Mouse (Mus musculus) myocyte (in vitro differentiated cells): ENCODE data around the gene Fes. TPM values are rescaled to one million over a fixed set of nuclear protein-coding genes. Genes with fewer than 3 reads are reported as not detected.

Experiments used
- H3K27me3 ChIP-seq: one replicate; pipeline ENCODE4 v1.6.1; 2011; ENCODE audit not compliant: control insufficient read depth, insufficient read depth, insufficient read length
- H3K36me3 ChIP-seq: one replicate; pipeline ENCODE4 v1.6.1; 2011; ENCODE audit not compliant: control insufficient read depth, insufficient read depth
- H3K4me2 ChIP-seq: one replicate; pipeline ENCODE4 v1.6.1; 2011; ENCODE audit warnings: low read depth, control low read depth
- H3K4me3 ChIP-seq: one replicate; pipeline ENCODE4 v1.5.1; 2011; ENCODE audit warnings: mild to moderate bottlenecking, control low read depth, moderate library complexity
- H3K79me2 ChIP-seq: one replicate; pipeline ENCODE4 v1.6.1; 2011; ENCODE audit not compliant: control insufficient read depth, insufficient read depth
- H3ac ChIP-seq: one replicate; pipeline ENCODE4 v1.6.1; 2011; ENCODE audit not compliant: control insufficient read depth, insufficient read length
- CEBPB ChIP-seq: IDR thresholded peaks from 2 replicates; pipeline ENCODE4 v1.6.1; 2011; ENCODE audit warnings: mild to moderate bottlenecking, moderate library complexity; ENCODE audit not compliant: poor library complexity, insufficient read depth, severe bottlenecking
- E2F4 ChIP-seq: IDR thresholded peaks from one replicate; pipeline ENCODE4 v1.6.1; 2011; ENCODE audit warnings: mild to moderate bottlenecking, control low read depth, moderate library complexity; ENCODE audit not compliant: insufficient read depth
- MAX ChIP-seq: IDR thresholded peaks from one replicate; pipeline ENCODE4 v1.6.1; 2011; ENCODE audit warnings: low read depth, mild to moderate bottlenecking, control low read depth
- MYOD1 ChIP-seq, 3 experiments: IDR thresholded peaks; one replicate each; pipeline ENCODE4 v1.6.1; 2011; ENCODE audit warnings: control low read depth in 2 of 3, low read depth in 2 of 3, mild to moderate bottlenecking in 2 of 3, moderate library complexity in 1 of 3; ENCODE audit not compliant: insufficient read length in 2 of 3, control insufficient read depth in 1 of 3
- MYOG ChIP-seq, 3 experiments: IDR thresholded peaks; one replicate each; pipeline ENCODE4 v1.6.1; 2011; ENCODE audit warnings: control low read depth in 2 of 3, low read depth in 2 of 3, mild to moderate bottlenecking in 2 of 3; ENCODE audit not compliant: insufficient read length in 2 of 3, control insufficient read depth in 1 of 3, insufficient read depth in 1 of 3
- POLR2A ChIP-seq: IDR thresholded peaks from one replicate; pipeline ENCODE4 v1.6.1; 2011; ENCODE audit warnings: low read depth, mild to moderate bottlenecking, control low read depth, moderate library complexity; ENCODE audit not compliant: insufficient read length
- POLR2AphosphoS2 ChIP-seq: IDR thresholded peaks from one replicate; pipeline ENCODE4 v1.6.1; 2011; ENCODE audit warnings: low read depth, control low read depth; ENCODE audit not compliant: insufficient read length
- REST ChIP-seq: IDR thresholded peaks from one replicate; pipeline ENCODE4 v1.6.1; 2011; ENCODE audit warnings: mild to moderate bottlenecking, control low read depth, moderate library complexity; ENCODE audit not compliant: insufficient read depth, insufficient read length
- SRF ChIP-seq: IDR thresholded peaks from one replicate; pipeline ENCODE4 v1.6.1; 2011; ENCODE audit warnings: low read depth; ENCODE audit not compliant: control insufficient read depth, insufficient read length
- TCF12 ChIP-seq: IDR thresholded peaks from one replicate; pipeline ENCODE4 v1.6.1; 2011; ENCODE audit warnings: mild to moderate bottlenecking, control low read depth; ENCODE audit not compliant: poor library complexity, insufficient read depth, severe bottlenecking
- TCF3 ChIP-seq: IDR thresholded peaks from one replicate; pipeline ENCODE4 v1.6.1; 2011; ENCODE audit warnings: low read depth, control low read depth; ENCODE audit not compliant: insufficient read length
- USF1 ChIP-seq: IDR thresholded peaks from one replicate; pipeline ENCODE4 v1.6.1; 2011; ENCODE audit warnings: low read depth, mild to moderate bottlenecking, control low read depth, moderate library complexity
- polyA plus RNA-seq: library from polyadenylated mRNA; unstranded; fragments of >200 nt; fragmentation: generic; extraction: Trizol; gene quantifications from one replicate; pipeline ENCODE4 v1.2.1, GENCODE M21; 2012; ENCODE audit warnings: missing spikeins

Gene Fes
- polyA plus RNA-seq, 1 experiment = 0.54 TPM

DNA sequence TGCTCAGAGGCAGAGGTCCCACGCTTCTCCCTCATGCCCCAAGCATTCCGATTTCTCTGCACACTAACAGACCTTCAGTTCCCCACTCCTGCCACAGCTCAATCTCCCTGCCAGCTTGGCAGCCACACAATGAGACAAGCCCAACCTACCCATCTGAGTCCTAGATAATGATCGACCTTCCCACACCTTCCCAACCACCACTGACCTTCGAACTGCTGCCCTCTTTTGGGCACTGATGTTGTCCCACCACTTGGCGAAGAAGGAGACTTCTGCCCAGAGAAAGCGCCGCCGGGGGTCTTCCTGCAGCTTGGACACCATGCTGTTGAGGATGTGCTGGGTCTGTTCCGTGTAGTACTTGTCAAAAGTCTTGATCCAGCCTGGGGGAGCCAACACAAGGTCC is 19.7 kb downstream of the Fes start:
- Histone ChIP-seq H3K36me3 (no peaks in the 10 kb centered on the region), H3K79me2 (no peaks in the 10 kb centered on the region), H3K27me3 (no peaks in the 10 kb centered on the region), H3ac (no peak overlapping the region), H3K4me3 (no peak overlapping the region), H3K4me2 (no peak overlapping the region)
- TF ChIP-seq USF1 = no peak
- TF ChIP-seq MAX = no peak
- TF ChIP-seq TCF3 = no peak
- TF ChIP-seq CEBPB = no peak

DNA sequence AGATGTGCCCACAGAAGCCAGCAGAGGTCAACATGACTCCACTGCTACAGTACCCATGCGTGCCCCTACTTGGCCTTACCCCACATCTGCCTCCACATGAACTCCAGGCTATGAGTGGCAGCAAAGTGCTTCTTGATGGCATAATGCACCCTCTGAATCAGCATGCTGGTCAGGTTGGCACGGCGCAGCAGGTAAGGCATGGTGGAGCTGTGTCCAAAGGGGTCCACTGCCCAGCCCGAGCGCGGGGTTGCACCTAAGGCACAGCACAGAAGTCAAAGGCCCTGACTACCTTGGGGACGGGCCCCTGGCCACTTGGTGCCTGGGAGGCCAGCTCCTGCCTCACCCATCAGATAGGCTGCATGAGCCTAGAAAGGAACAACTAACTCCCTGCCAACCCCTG is 20.5 kb downstream of the Fes start:
- no peaks in the 10 kb centered on the region for H3K79me2 ChIP-seq
- TF ChIP-seq MAX (no peak), USF1 (no peak), MYOG (IDR thresholded peaks at IDR 0.05; ENCODE audit: control insufficient read depth in 1 of 3, insufficient read depth in 1 of 3, insufficient read length in 2 of 3, low read depth in 2 of 3) (no peak), CEBPB (no peak), REST (no peak), E2F4 (no peak), POLR2A (no peak)
- no peak overlapping the region for H3K4me2 ChIP-seq
- H3K27me3 ChIP-seq = no peaks in the 10 kb centered on the region
- H3K36me3 ChIP-seq = no peaks in the 10 kb centered on the region
- no peak overlapping the region for H3ac ChIP-seq
- H3K4me3 ChIP-seq = no peak overlapping the region

DNA sequence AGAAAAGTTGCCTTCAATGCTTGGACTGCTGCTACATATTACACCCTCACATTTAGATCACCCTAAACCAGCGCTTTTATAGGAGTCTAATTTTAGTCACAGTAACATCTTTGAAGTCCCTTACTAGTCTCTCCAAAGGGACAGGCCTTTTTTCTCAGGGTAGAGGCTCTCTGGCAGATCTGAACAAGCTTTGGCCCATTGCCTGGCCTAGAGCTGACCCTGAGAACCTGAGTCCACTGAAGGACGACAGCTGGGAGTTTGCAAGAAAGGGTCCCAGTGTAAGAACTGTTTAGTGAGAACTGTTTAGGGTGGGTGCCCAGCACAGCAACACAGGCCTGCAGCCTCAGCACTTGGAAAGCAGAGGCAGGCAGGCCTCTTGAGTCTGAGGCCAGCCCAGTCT is 22.0 kb downstream of the Fes start:
- Histone ChIP-seq H3K79me2 (no peaks in the 10 kb centered on the region), H3K4me2 (no peak overlapping the region), H3ac (no peak overlapping the region), H3K4me3 (no peak overlapping the region), H3K36me3 (peaks cover 6% of the 10 kb centered on the region), H3K27me3 (no peaks in the 10 kb centered on the region)
- TF ChIP-seq MAX = no peak
- TF ChIP-seq USF1 = no peak
- TF ChIP-seq TCF3 = no peak
- no peak for TF ChIP-seq TCF12

DNA sequence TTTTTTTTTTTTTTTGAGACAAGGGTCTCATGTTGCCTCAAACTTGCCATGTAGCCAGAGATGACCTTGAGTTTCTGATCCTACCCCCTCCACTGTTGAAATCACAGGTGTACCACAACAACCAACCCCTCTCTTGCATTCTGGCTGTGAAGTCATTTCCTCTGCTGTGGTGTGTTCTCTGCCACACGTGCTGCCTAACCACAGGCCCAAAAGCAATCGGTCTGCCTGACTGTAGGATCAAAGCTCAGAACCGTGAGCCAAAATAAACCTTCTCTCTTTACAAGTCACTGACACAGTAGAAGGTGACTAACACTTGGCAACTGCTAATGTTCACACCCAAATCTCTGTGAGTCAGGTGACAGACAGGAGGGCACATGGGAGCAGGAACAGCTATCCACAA is 27.3 kb downstream of the Fes start:
- H3ac ChIP-seq = no peak overlapping the region
- TF ChIP-seq TCF12 (no peak), MYOD1 (IDR thresholded peaks at IDR 0.05; ENCODE audit: control insufficient read depth in 1 of 3, insufficient read length in 2 of 3, low read depth in 2 of 3) (no peak), POLR2A (no peak), USF1 (no peak), MYOG (IDR thresholded peaks at IDR 0.05; ENCODE audit: control insufficient read depth in 1 of 3, insufficient read depth in 1 of 3, insufficient read length in 2 of 3, low read depth in 2 of 3) (no peak), CEBPB (no peak), SRF (no peak), REST (no peak), TCF3 (no peak), MAX (no peak), POLR2AphosphoS2 (no peak)
- H3K79me2 ChIP-seq = no peaks in the 10 kb centered on the region
- H3K4me3 ChIP-seq = no peak overlapping the region
- no peak overlapping the region for H3K4me2 ChIP-seq
- no peaks in the 10 kb centered on the region for H3K27me3 ChIP-seq
- peaks cover 6% of the 10 kb centered on the region for H3K36me3 ChIP-seq

DNA sequence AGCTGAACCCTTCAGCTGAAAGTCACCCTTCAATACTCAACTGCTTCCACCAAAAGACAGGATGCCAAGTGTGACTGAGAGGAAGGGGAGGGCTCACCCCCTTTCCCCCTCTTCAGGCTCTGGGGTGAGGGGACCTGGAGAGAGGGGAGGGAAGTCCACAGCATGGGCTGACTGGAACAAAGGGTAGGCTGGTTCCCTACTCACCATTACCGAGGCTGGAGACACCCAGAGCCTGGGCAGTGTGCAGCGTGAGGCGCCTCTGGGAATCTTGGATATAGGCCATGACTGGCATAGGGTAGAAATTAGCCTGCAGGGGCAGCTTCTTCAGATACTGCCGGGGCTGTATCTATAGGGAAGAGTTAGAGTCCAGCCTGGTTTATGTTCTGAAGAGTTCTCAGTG is 29.7 kb downstream of the Fes start:
- H3K27me3 ChIP-seq = no peaks in the 10 kb centered on the region
- H3K79me2 ChIP-seq = no peaks in the 10 kb centered on the region
- H3K4me3 ChIP-seq = no peak overlapping the region
- no peak overlapping the region for H3K4me2 ChIP-seq
- TF ChIP-seq POLR2AphosphoS2 (no peak), USF1 (no peak), E2F4 (no peak), MAX (no peak), REST (no peak), POLR2A (no peak)
- H3ac ChIP-seq = no peak overlapping the region
- peaks cover 6% of the 10 kb centered on the region for H3K36me3 ChIP-seq

DNA sequence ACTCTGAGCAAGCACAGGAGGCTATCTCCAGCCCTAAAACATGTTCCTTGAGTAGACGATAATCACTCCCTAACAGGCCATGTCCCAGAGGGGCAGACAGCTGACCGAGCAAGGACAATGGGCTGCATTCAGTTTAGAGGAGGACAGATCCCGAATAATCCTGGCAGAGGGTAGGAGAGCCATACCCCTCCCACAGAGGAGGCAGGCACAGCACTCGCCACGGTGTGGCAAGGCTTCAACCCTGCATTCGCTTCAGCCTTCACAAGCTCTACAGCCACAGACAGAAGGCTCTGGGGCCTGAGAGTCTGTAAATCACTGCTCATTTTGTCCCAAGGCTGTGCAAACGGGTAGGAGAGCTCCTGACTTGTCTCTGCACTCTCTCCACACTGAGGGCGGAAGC is 30.6 kb downstream of the Fes start:
- Histone ChIP-seq H3K79me2 (no peaks in the 10 kb centered on the region), H3K27me3 (no peaks in the 10 kb centered on the region), H3K4me2 (no peak overlapping the region), H3K4me3 (no peak overlapping the region), H3ac (no peak overlapping the region), H3K36me3 (peaks cover 6% of the 10 kb centered on the region)
- TF ChIP-seq TCF12 (no peak), MYOD1 (IDR thresholded peaks at IDR 0.05; ENCODE audit: control insufficient read depth in 1 of 3, insufficient read length in 2 of 3, low read depth in 2 of 3) (no peak), REST (no peak), POLR2A (no peak), MAX (no peak), MYOG (IDR thresholded peaks at IDR 0.05; ENCODE audit: control insufficient read depth in 1 of 3, insufficient read depth in 1 of 3, insufficient read length in 2 of 3, low read depth in 2 of 3) (no peak), SRF (no peak), USF1 (no peak), TCF3 (no peak), E2F4 (no peak), POLR2AphosphoS2 (no peak), CEBPB (no peak)
